Mouse (Mus musculus): Measurements from ENCODE around the gene Satb2. TPM values are rescaled to one million over a fixed set of nuclear protein-coding genes. Genes with fewer than 3 reads are reported as not detected.

Gene Satb2
- polyA plus RNA-seq, 2 experiments = 4.9 to 5.0 TPM

DNA sequence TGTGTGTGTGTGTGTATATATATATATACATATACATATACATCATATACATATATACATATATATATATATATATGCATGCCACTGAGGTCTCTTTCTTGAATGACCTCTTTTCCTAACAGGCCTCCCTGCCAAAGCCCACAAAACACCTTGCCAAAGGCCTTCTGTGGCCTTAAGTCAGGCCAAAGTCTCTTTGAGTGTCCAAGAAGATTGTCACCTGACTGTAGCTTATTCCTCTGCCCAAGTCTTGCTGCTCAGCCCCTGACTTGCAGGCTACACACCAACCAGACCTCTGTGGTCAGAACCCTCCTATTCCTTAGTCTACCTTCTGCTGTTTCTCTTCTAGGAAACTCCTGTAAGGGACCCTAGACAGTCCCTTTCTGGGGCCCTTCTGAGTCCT is 164.9 kb downstream of the Satb2 start:
- Histone ChIP-seq H3K4me3 (replicated peaks; ENCODE audit: low read length) (no peak overlapping the region), H3K9ac (ENCODE audit: low read depth, low read length, severe bottlenecking) (no peak overlapping the region), H3K4me1 (ENCODE audit: control insufficient read depth, insufficient read depth, low read length) (no peaks in the 10 kb centered on the region; the same call in 1 of the 2 replicates), H3K9me3 (ENCODE audit: control insufficient read depth, low read length) (no peaks in the 10 kb centered on the region), H3K27ac (replicated peaks; ENCODE audit: low read depth, low read length) (no peak overlapping the region), H3K27me3 (ENCODE audit: control insufficient read depth, insufficient read depth, low read length) (no peaks in the 10 kb centered on the region), H3K36me3 (ENCODE audit: control insufficient read depth, insufficient read depth, low read length) (no peaks in the 10 kb centered on the region), H3K4me2 (replicated peaks; ENCODE audit: low read depth, low read length, severe bottlenecking) (no peak overlapping the region)
- no peak for DNase-seq (ENCODE audit: low spot score)
- no peak for ATAC-seq (ENCODE audit: low FRiP score, low read depth)
- no peak for TF ChIP-seq POLR2A (IDR thresholded peaks at IDR 0.05; ENCODE audit: borderline replicate concordance, extremely low read depth, insufficient read depth, insufficient read length)

DNA sequence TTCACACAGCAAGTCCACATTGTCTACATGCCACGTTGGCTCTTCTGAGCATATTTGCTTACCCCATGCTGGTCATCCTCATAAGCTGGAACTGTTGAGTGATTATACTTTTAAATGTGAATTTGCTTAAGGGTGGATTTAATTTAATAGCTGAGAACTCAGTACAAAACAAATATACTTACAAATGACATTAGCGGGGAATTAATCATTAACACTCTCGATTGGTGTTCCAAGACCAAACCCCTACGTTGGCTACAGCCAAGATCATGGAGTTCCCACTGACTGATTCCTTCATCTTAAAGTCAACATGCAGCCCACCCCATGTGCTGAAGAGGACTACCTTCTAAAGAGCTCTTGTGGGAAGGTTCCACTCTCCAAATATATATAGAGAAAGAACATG is 165.5 kb downstream of the Satb2 start:
- H3K4me2 ChIP-seq (replicated peaks; ENCODE audit: low read depth, low read length, severe bottlenecking) = no peak overlapping the region
- no peaks in the 10 kb centered on the region for H3K36me3 ChIP-seq (ENCODE audit: control insufficient read depth, insufficient read depth, low read length)
- no peak for DNase-seq (ENCODE audit: low spot score)
- 89% methylated on average over 4 of the region's 4 CpGs for WGBS
- H3K27ac ChIP-seq (replicated peaks; ENCODE audit: low read depth, low read length) = no peak overlapping the region
- TF ChIP-seq POLR2A (IDR thresholded peaks at IDR 0.05; ENCODE audit: borderline replicate concordance, extremely low read depth, insufficient read depth, insufficient read length) = no peak
- H3K4me1 ChIP-seq (ENCODE audit: control insufficient read depth, insufficient read depth, low read length) = no peaks in the 10 kb centered on the region; the same call in 1 of the 2 replicates
- H3K9me3 ChIP-seq (ENCODE audit: control insufficient read depth, low read length) = no peaks in the 10 kb centered on the region
- H3K9ac ChIP-seq (ENCODE audit: low read depth, low read length, severe bottlenecking) = no peak overlapping the region
- H3K27me3 ChIP-seq (ENCODE audit: control insufficient read depth, insufficient read depth, low read length) = no peaks in the 10 kb centered on the region
- ATAC-seq (ENCODE audit: low FRiP score, low read depth) = no peak
- no peak overlapping the region for H3K4me3 ChIP-seq (replicated peaks; ENCODE audit: low read length)

DNA sequence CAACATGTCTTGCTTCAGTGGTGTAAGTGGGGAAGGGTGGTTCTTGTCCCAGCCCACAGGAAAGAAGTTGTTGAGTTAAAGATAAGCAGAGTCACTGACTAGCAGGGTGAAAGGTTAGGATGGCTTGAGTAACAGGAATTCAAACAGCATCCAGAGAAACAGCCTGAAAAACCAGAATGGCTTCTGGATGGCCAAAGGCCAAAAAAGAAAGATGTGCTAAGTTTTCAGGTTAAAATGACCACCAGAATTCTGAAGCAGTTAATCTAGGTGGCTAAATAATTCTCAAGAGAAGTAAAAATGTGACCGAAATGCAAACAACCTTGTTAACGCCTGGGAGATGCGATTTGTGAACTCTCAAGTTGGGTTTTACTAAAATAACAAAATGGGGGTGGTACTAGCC is 167.0 kb downstream of the Satb2 start:
- Histone ChIP-seq H3K4me2 (replicated peaks; ENCODE audit: low read depth, low read length, severe bottlenecking) (no peak overlapping the region), H3K4me3 (replicated peaks; ENCODE audit: low read length) (no peak overlapping the region), H3K4me1 (ENCODE audit: control insufficient read depth, insufficient read depth, low read length) (no peaks in the 10 kb centered on the region), H3K27me3 (ENCODE audit: control insufficient read depth, insufficient read depth, low read length) (no peaks in the 10 kb centered on the region), H3K27ac (replicated peaks; ENCODE audit: low read depth, low read length) (no peak overlapping the region), H3K9ac (ENCODE audit: low read depth, low read length, severe bottlenecking) (no peak overlapping the region), H3K36me3 (ENCODE audit: control insufficient read depth, insufficient read depth, low read length) (no peaks in the 10 kb centered on the region), H3K9me3 (ENCODE audit: control insufficient read depth, low read length) (no peaks in the 10 kb centered on the region)
- ATAC-seq (ENCODE audit: low FRiP score, low read depth) (no peak), DNase-seq (ENCODE audit: low spot score) (no peak)
- no peak for TF ChIP-seq POLR2A (IDR thresholded peaks at IDR 0.05; ENCODE audit: borderline replicate concordance, extremely low read depth, insufficient read depth, insufficient read length)
- 90% methylated on average over 3 of the region's 3 CpGs for whole genome bisulfite sequencing

DNA sequence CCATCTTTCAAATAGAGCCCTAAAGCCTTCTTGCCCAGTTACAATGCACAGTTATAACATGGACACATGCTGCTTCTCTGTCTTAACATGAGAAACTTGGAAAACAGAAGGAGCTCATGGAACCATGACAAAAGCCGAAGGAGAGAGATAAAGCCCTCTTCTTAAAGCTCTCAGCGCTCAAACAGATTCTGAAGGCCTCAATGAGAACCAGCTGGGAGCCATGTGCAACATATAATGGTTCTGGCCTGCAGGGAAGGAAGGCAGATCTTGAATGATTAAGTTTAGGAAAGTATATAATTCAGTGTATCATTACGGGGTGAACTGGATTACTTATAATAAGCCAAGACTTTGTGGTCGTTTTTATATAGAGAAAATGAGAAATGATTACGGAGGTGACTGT is 172.4 kb downstream of the Satb2 start:
- WGBS = 41% methylated on average over 5 of the region's 5 CpGs
- Histone ChIP-seq H3K27me3 (ENCODE audit: control insufficient read depth, insufficient read depth, low read length) (no peaks in the 10 kb centered on the region), H3K4me2 (replicated peaks; ENCODE audit: low read depth, low read length, severe bottlenecking) (no peak overlapping the region), H3K4me1 (ENCODE audit: control insufficient read depth, insufficient read depth, low read length) (no peaks in the 10 kb centered on the region), H3K9ac (ENCODE audit: low read depth, low read length, severe bottlenecking) (no peak overlapping the region), H3K27ac (replicated peaks; ENCODE audit: low read depth, low read length) (no peak overlapping the region), H3K4me3 (replicated peaks; ENCODE audit: low read length) (no peak overlapping the region), H3K9me3 (ENCODE audit: control insufficient read depth, low read length) (no peaks in the 10 kb centered on the region), H3K36me3 (ENCODE audit: control insufficient read depth, insufficient read depth, low read length) (no peaks in the 10 kb centered on the region)
- TF ChIP-seq POLR2A (IDR thresholded peaks at IDR 0.05; ENCODE audit: borderline replicate concordance, extremely low read depth, insufficient read depth, insufficient read length) = no peak
- peak; percentile 14 for DNase-seq (ENCODE audit: low spot score)
- no peak for ATAC-seq (ENCODE audit: low FRiP score, low read depth)

DNA sequence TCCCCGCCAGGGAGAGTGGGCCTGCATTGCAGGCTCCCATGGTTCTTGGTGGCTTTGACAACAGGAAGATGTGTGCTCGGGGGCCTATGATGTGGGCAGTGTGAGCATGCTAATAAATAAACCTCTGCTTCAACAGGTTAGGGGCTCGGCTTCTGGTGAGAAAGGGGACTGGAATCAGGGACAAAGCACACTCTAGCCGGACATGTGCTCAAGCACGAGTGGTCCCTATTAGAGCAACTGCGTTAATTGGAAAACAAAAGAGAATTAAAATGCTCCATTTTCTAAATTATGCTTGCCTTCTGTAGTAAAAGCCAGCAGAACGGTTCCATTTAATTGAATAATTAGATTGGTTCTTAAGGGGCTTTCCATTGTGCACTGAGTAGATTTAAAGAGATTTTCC is 177.8 kb downstream of the Satb2 start:
- Histone ChIP-seq H3K9me3 (ENCODE audit: control insufficient read depth, low read length) (no peaks in the 10 kb centered on the region), H3K4me1 (ENCODE audit: control insufficient read depth, insufficient read depth, low read length) (no peaks in the 10 kb centered on the region), H3K27me3 (ENCODE audit: control insufficient read depth, insufficient read depth, low read length) (no peaks in the 10 kb centered on the region), H3K9ac (ENCODE audit: low read depth, low read length, severe bottlenecking) (no peak overlapping the region), H3K4me3 (replicated peaks; ENCODE audit: low read length) (no peak overlapping the region), H3K27ac (replicated peaks; ENCODE audit: low read depth, low read length) (no peak overlapping the region), H3K4me2 (replicated peaks; ENCODE audit: low read depth, low read length, severe bottlenecking) (no peak overlapping the region), H3K36me3 (ENCODE audit: control insufficient read depth, insufficient read depth, low read length) (0 out of 2 replicates have a peak, but pooled peaks cover 6% of the 10 kb centered on the region)
- ATAC-seq (ENCODE audit: low FRiP score, low read depth) (no peak), DNase-seq (ENCODE audit: low spot score) (no peak)
- TF ChIP-seq POLR2A (IDR thresholded peaks at IDR 0.05; ENCODE audit: borderline replicate concordance, extremely low read depth, insufficient read depth, insufficient read length) = no peak
- 52% methylated on average over 7 of the region's 7 CpGs for WGBS

Measured in limb, embryonic 14.5 days (tissue).